Mouse (Mus musculus) thymus, postnatal 14 days (tissue): ENCODE data around the gene Cdkal1.
A peak's percentile ranks its signal among the peaks of the same experiment; 100 is the strongest.

Source experiments
- DNase-seq: peaks from one replicate; pipeline ENCODE4 v3.0.0; 2021

Gene Cdkal1

GRCm38 (mm10) chr13:29218594-29219230 lies 636.8 kb downstream of the Cdkal1 start:
- peak; percentile 0 for DNase-seq

- DNase-seq, result peak; percentile 59
Observed at GRCm38 (mm10) chr13:29210159-29211021, 645.1 kb downstream of the Cdkal1 start.

- no peak for DNase-seq
Observed at GRCm38 (mm10) chr13:29208749-29209148, 646.7 kb downstream of the Cdkal1 start.

GRCm38 (mm10) chr13:29203856-29204255 lies 651.6 kb downstream of the Cdkal1 start:
- no peak for DNase-seq

GRCm38 (mm10) chr13:29203426-29203825 lies 652.0 kb downstream of the Cdkal1 start:
- no peak for DNase-seq

- no peak for DNase-seq
Observed at GRCm38 (mm10) chr13:29202562-29202961, 652.9 kb downstream of the Cdkal1 start.

GRCm38 (mm10) chr13:29199679-29200078 lies 655.8 kb downstream of the Cdkal1 start:
- no peak for DNase-seq

GRCm38 (mm10) chr13:29196798-29197498 lies 658.5 kb downstream of the Cdkal1 start:
- DNase-seq, result no peak

- no peak for DNase-seq
Observed at GRCm38 (mm10) chr13:29195722-29196121, 659.8 kb downstream of the Cdkal1 start.

GRCm38 (mm10) chr13:29194946-29195345 lies 660.5 kb downstream of the Cdkal1 start:
- no peak for DNase-seq

- DNase-seq, result no peak
Observed at GRCm38 (mm10) chr13:29192697-29193096, 662.8 kb downstream of the Cdkal1 start.

GRCm38 (mm10) chr13:29190548-29190947 lies 664.9 kb downstream of the Cdkal1 start:
- no peak for DNase-seq

- no peak for DNase-seq
Observed at GRCm38 (mm10) chr13:29186748-29187147, 668.7 kb downstream of the Cdkal1 start.

- DNase-seq, result no peak
Observed at GRCm38 (mm10) chr13:29185545-29185944, 669.9 kb downstream of the Cdkal1 start.

GRCm38 (mm10) chr13:29184545-29184944 lies 670.9 kb downstream of the Cdkal1 start:
- no peak for DNase-seq

- no peak for DNase-seq
Observed at GRCm38 (mm10) chr13:29179861-29180260, 675.6 kb downstream of the Cdkal1 start.

GRCm38 (mm10) chr13:29179260-29179659 lies 676.2 kb downstream of the Cdkal1 start:
- no peak for DNase-seq

- no peak for DNase-seq
Observed at GRCm38 (mm10) chr13:29177889-29178486, 677.5 kb downstream of the Cdkal1 start.

- no peak for DNase-seq
Observed at GRCm38 (mm10) chr13:29169356-29169755, 686.1 kb downstream of the Cdkal1 start.

GRCm38 (mm10) chr13:29164845-29165524 lies 690.5 kb downstream of the Cdkal1 start:
- DNase-seq, result no peak

- no peak for DNase-seq
Observed at GRCm38 (mm10) chr13:29162867-29163514, 692.5 kb downstream of the Cdkal1 start.

- no peak for DNase-seq
Observed at GRCm38 (mm10) chr13:29162444-29162843, 693.0 kb downstream of the Cdkal1 start.
